Mouse (Mus musculus): Measurements from ENCODE around the gene St3gal3. TPM values are rescaled to one million over a fixed set of nuclear protein-coding genes. Genes with fewer than 3 reads are reported as not detected.

St3gal3 gene
- polyA plus RNA-seq, 1 experiment from 2014 or later: 12.3 TPM

DNA sequence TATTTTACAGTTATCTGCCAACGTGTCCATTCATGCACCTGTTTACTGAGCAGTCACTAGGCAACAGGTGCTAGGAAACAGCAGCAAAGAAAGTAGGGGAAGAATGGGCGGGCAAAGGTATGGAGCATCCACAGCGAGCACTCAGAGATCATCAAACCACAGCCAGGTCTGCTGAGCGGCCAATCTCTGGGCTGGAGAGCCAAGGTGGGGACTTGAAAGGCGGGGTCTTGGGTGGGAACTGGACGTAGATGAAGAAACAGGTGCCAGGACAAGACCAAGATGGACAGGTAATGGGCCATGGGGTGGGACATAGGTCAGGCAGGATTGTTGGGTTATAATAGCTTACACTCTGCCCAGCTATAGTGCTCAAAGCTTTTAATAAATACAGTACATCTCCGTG is 109.3 kb downstream of the St3gal3 start:
- Histone ChIP-seq H3K27ac (replicated peaks) (no peak overlapping the region), H3K9me3 (no peaks in the 10 kb centered on the region), H3K27me3 (no peaks in the 10 kb centered on the region), H3K4me2 (replicated peaks) (no peak overlapping the region), H3K9ac (replicated peaks) (no peak overlapping the region), H3K4me1 (peaks cover 5% of the 10 kb centered on the region), H3K36me3 (no peaks in the 10 kb centered on the region), H3K4me3 (no peak overlapping the region)
- WGBS: 90% methylated on average over 7 of the region's 7 CpGs
- no peak for ATAC-seq (replicated peaks)

GRCm38 (mm10) chr4:118022811-118023210 is 111.9 kb downstream of the St3gal3 start:
- Histone ChIP-seq H3K4me3 (no peak overlapping the region), H3K27ac (replicated peaks) (no peak overlapping the region), H3K4me1 (0 out of 2 replicates have a peak, but pooled peaks cover 5% of the 10 kb centered on the region), H3K36me3 (no peaks in the 10 kb centered on the region), H3K4me2 (replicated peaks) (no peak overlapping the region), H3K27me3 (no peaks in the 10 kb centered on the region), H3K9me3 (no peaks in the 10 kb centered on the region), H3K9ac (replicated peaks) (no peak overlapping the region)
- WGBS: 84% methylated on average over 3 of the region's 3 CpGs
- no peak for ATAC-seq (replicated peaks)

DNA sequence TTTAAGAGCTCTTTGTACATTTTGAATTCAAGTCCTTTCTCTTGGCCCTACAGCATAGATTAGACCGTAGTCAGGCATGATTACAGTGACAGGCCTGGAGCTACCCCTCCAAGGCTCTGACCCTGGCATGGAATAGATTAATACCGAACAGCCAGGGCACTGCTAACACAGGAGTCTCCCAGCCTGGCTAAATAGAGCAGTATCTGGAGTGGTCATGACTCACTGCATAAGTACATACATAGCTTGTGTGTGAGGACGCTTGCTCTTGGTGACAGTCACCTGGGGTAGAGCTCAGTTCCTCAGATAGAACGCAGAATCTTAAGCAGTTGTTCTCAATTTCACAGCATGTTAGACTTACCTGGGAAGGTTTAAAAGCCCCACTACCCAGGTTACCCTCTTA is 112.3 kb downstream of the St3gal3 start:
- no peak for ATAC-seq (replicated peaks)
- H3K9me3 ChIP-seq: no peaks in the 10 kb centered on the region
- 90% methylated on average over 4 of the region's 4 CpGs for WGBS

GRCm38 (mm10) chr4:118019640-118020039 is 115.1 kb downstream of the St3gal3 start:
- no peak for ATAC-seq (replicated peaks)
- Histone ChIP-seq H3K9me3 (no peaks in the 10 kb centered on the region), H3K4me2 (replicated peaks) (no peak overlapping the region), H3K36me3 (no peaks in the 10 kb centered on the region), H3K4me1 (peaks cover 25% of the 10 kb centered on the region), H3K9ac (replicated peaks) (no peak overlapping the region), H3K27ac (replicated peaks) (no peak overlapping the region), H3K27me3 (no peaks in the 10 kb centered on the region), H3K4me3 (no peak overlapping the region)
- WGBS: 55% methylated on average over 8 of the region's 8 CpGs

More for the DNA sequence above, 112.3 kb downstream of the St3gal3 start:
- H3K9ac ChIP-seq (replicated peaks): no peak overlapping the region
- H3K27me3 ChIP-seq: no peaks in the 10 kb centered on the region
- no peak overlapping the region for H3K4me3 ChIP-seq
- no peaks in the 10 kb centered on the region for H3K36me3 ChIP-seq
- H3K4me2 ChIP-seq (replicated peaks): no peak overlapping the region
- H3K4me1 ChIP-seq: 0 out of 2 replicates have a peak, but pooled peaks cover 5% of the 10 kb centered on the region
- H3K27ac ChIP-seq (replicated peaks): no peak overlapping the region

DNA sequence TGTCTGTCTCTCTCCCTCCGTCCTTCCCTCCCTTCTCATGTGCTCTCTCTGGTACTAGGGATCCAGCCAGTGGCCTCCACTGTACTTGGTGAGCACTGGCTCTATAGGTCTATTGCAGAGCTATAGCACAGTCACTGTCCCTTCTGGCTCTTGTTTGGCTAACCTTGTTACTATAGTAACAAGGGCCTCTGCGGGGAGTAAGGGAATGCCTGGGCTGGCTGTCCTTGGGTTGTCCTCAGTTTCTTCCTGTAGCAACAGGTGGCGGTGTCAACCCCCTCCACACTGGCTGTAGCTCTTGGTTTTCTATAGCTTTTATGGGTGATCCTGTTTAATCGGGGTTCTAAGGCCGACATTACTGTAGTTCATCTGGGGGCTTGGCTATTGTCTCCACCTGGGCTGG is 115.5 kb downstream of the St3gal3 start:
- Histone ChIP-seq H3K4me2 (replicated peaks) (no peak overlapping the region), H3K9me3 (no peaks in the 10 kb centered on the region), H3K4me1 (peaks cover 25% of the 10 kb centered on the region), H3K4me3 (no peak overlapping the region), H3K27me3 (no peaks in the 10 kb centered on the region), H3K36me3 (no peaks in the 10 kb centered on the region), H3K27ac (replicated peaks) (no peak overlapping the region), H3K9ac (replicated peaks) (no peak overlapping the region)
- 75% methylated on average over 5 of the region's 5 CpGs for WGBS
- ATAC-seq (replicated peaks): no peak

DNA sequence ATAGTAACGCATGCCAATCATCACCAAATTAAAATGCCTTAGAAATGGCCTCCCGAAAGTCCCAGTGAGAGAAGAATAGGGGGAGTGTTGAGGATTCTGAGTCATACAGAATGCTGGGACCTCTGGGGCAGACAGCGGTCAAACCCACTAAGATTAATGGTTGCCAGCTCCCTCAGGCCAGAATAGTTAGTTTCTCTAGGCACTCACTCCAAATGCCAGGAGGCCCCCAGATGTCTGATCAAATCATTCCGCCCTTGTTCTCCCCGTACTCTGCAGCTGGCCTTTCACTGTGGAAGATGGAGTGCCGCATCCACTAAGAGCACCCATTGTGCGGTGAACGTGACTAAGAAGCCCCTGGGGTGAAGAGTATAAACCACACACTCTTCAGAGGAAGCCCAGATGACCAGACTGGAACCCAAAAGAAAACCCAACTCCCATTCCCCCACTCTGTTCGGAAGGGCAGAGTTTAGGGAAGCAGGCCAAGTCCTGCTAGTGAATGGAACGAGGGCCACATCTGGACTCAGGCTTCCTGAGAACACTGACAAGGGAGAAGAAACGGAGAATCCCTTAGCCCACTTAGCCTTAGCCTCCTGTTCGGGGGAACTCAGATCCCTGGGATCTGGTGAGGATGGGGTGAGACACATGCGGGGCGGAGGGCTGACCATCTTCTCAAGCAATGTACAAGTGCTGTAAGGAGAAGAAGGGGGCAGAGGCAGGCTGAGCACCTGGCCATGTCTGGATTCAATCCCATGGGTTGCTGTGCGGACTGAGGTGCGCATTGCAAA is 117.5 kb downstream of the St3gal3 start:
- H3K27me3 ChIP-seq: no peaks in the 10 kb centered on the region
- ATAC-seq (replicated peaks): no peak
- 79% methylated on average over 16 of the region's 16 CpGs for WGBS
- H3K4me2 ChIP-seq (replicated peaks): no peak overlapping the region
- H3K4me1 ChIP-seq: peaks cover 25% of the 10 kb centered on the region
- H3K4me3 ChIP-seq: no peak overlapping the region
- no peaks in the 10 kb centered on the region for H3K9me3 ChIP-seq
- H3K9ac ChIP-seq (replicated peaks): no peak overlapping the region
- no peaks in the 10 kb centered on the region for H3K36me3 ChIP-seq
- H3K27ac ChIP-seq (replicated peaks): no peak overlapping the region

GRCm38 (mm10) chr4:118016323-118016911 is 118.3 kb downstream of the St3gal3 start:
- H3K36me3 ChIP-seq: no peaks in the 10 kb centered on the region
- no peak overlapping the region for H3K4me2 ChIP-seq (replicated peaks)
- 64% methylated on average over 10 of the region's 10 CpGs for WGBS
- no peaks in the 10 kb centered on the region for H3K9me3 ChIP-seq
- peaks cover 29% of the 10 kb centered on the region for H3K4me1 ChIP-seq
- H3K27ac ChIP-seq (replicated peaks): no peak overlapping the region
- no peak overlapping the region for H3K4me3 ChIP-seq
- H3K27me3 ChIP-seq: no peaks in the 10 kb centered on the region
- no peak for ATAC-seq (replicated peaks)
- H3K9ac ChIP-seq (replicated peaks): no peak overlapping the region

DNA sequence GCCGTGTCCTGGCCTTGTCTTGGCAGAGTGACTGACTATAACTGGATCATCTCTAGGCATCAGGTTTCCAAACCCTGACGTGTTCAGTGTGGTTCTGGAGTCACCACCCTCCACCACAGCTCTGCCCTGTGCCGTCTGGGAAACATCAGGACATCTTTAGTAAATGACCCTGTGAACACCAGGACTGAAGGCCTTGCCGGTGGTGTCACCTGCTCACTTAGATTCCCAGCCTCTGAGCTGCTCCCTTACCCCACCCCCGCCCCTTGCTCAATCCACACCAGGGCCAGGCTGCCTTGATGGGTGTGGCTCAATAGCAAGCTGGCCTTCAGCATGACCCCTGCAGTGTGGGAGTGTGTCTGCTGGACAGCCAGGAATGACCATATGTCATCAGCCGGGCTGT is 119.1 kb downstream of the St3gal3 start:
- no peak overlapping the region for H3K4me2 ChIP-seq (replicated peaks)
- H3K4me1 ChIP-seq: peaks cover 29% of the 10 kb centered on the region
- 64% methylated on average over 6 of the region's 6 CpGs for WGBS
- no peaks in the 10 kb centered on the region for H3K36me3 ChIP-seq
- H3K4me3 ChIP-seq: no peak overlapping the region
- H3K27me3 ChIP-seq: no peaks in the 10 kb centered on the region
- H3K27ac ChIP-seq (replicated peaks): no peak overlapping the region
- no peak for ATAC-seq (replicated peaks)
- H3K9me3 ChIP-seq: no peaks in the 10 kb centered on the region
- H3K9ac ChIP-seq (replicated peaks): no peak overlapping the region

GRCm38 (mm10) chr4:118015126-118015525 is 119.6 kb downstream of the St3gal3 start:
- Histone ChIP-seq H3K27ac (replicated peaks) (no peak overlapping the region), H3K4me3 (no peak overlapping the region), H3K9ac (replicated peaks) (no peak overlapping the region), H3K4me2 (replicated peaks) (no peak overlapping the region), H3K36me3 (no peaks in the 10 kb centered on the region), H3K27me3 (no peaks in the 10 kb centered on the region), H3K4me1 (peaks cover 29% of the 10 kb centered on the region), H3K9me3 (no peaks in the 10 kb centered on the region)
- ATAC-seq (replicated peaks): no peak
- 96% methylated on average over 11 of the region's 11 CpGs for WGBS

DNA sequence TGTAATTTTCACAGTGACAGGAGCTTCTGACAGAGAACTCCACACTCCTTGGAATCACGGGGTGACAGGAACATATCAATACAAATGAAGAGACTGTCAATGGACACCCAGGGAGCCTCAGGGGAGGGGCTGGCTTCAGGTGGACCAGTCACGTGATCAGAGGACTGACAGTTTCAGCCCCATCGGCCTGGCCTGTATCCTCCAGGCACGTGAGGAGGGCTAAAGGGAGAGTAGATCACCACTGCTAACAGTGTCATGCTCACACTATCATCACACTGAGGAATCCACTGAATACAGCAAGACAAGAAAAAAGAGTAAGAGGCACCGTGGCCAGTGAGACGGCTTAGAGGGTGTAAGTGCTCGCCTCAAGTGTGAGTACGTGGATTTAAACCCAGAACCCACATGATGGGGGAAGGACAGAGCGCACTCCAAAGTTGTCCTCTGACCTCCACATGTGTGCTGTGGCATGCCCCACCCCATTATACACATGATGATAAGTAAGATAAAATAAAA is 124.0 kb downstream of the St3gal3 start:
- no peak overlapping the region for H3K27ac ChIP-seq (replicated peaks)
- peaks cover 7% of the 10 kb centered on the region for H3K4me1 ChIP-seq
- 81% methylated on average over 9 of the region's 9 CpGs for WGBS
- ATAC-seq (replicated peaks): no peak
- no peak overlapping the region for H3K4me2 ChIP-seq (replicated peaks)
- no peaks in the 10 kb centered on the region for H3K27me3 ChIP-seq
- H3K9me3 ChIP-seq: no peaks in the 10 kb centered on the region
- H3K4me3 ChIP-seq: no peak overlapping the region
- H3K9ac ChIP-seq (replicated peaks): no peak overlapping the region
- no peaks in the 10 kb centered on the region for H3K36me3 ChIP-seq

DNA sequence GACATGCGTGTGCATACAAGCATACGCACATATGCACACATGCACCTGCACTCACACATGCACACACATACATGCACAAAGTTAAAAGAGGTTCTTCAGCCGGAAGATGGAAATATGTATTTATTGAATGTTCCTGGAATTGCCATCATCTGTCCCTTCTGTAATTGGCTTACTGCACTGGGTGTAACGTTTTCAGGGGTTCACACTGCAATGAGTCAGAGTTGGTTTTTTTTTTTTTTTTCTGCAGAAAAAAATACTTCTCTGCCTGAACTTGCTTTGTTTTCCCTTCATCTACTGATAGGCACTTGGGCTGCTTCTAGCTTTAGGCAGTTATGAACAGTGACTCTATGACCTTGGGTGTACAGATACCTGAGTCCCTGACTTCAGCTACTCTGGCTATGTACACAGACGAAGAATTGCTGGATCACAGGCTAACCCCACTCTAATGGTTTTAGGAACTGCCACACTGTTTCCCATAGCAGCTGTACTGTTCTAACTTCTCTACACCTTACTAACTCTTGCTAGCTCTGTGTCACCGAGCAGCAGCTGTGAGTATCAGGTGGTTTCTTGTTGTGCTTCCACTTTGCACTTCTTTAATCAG is 126.2 kb downstream of the St3gal3 start:
- H3K9me3 ChIP-seq: no peaks in the 10 kb centered on the region
- WGBS: 76% methylated on average over 6 of the region's 6 CpGs
- no peak overlapping the region for H3K4me2 ChIP-seq (replicated peaks)
- no peak overlapping the region for H3K9ac ChIP-seq (replicated peaks)
- no peak overlapping the region for H3K4me3 ChIP-seq
- no peak overlapping the region for H3K27ac ChIP-seq (replicated peaks)
- ATAC-seq (replicated peaks): no peak
- no peaks in the 10 kb centered on the region for H3K27me3 ChIP-seq
- H3K36me3 ChIP-seq: no peaks in the 10 kb centered on the region
- H3K4me1 ChIP-seq: peaks cover 4% of the 10 kb centered on the region; the same call in 1 of the 2 replicates

- peaks cover 8% of the 10 kb centered on the region for H3K4me1 ChIP-seq
- H3K4me3 ChIP-seq: no peak overlapping the region
- H3K4me2 ChIP-seq (replicated peaks): no peak overlapping the region
- H3K9me3 ChIP-seq: no peaks in the 10 kb centered on the region
- no peaks in the 10 kb centered on the region for H3K27me3 ChIP-seq
- 80% methylated on average over 10 of the region's 10 CpGs for WGBS
- no peak for ATAC-seq (replicated peaks)
- H3K27ac ChIP-seq (replicated peaks): no peak overlapping the region
- no peaks in the 10 kb centered on the region for H3K36me3 ChIP-seq
- H3K9ac ChIP-seq (replicated peaks): no peak overlapping the region
Observed at GRCm38 (mm10) chr4:118001355-118001754, 133.4 kb downstream of the St3gal3 start.
